Mouse (Mus musculus) stomach, embryonic 14.5 days (tissue): ENCODE measurements around the gene Zdhhc23. TPM values are rescaled to one million over a fixed set of nuclear protein-coding genes. Genes with fewer than 3 reads are reported as not detected.

Source experiments
- ATAC-seq: fragments of 200-750 bp; cut with Nextera tagmentation; 2 replicates; pipeline ENCODE4 v1.8.0; 2017; ENCODE audit warnings: low read depth, moderate TSS enrichment; ENCODE audit not compliant: insufficient number of reproducible peaks, insufficient read depth, low FRiP score
- H3K27ac ChIP-seq: fragments of 300-500 bp; sonication (generic); 2 replicates; pipeline ENCODE4 v1.5.1; 2014; ENCODE audit warnings: mild to moderate bottlenecking, low read length, moderate library complexity, mixed read lengths
- H3K27me3 ChIP-seq: fragments of 300-500 bp; sonication (generic); 2 replicates; pipeline ENCODE4 v1.6.1; 2014; ENCODE audit warnings: low read length, control low read depth, mixed read lengths; ENCODE audit not compliant: control insufficient read depth, insufficient read depth
- H3K36me3 ChIP-seq: fragments of 300-500 bp; sonication (generic); 2 replicates; pipeline ENCODE4 v1.6.1; 2014; ENCODE audit warnings: mild to moderate bottlenecking, control low read depth, low read length, moderate library complexity, mixed read lengths; ENCODE audit not compliant: control insufficient read depth, insufficient read depth
- H3K4me1 ChIP-seq: fragments of 300-500 bp; sonication (generic); 2 replicates; pipeline ENCODE4 v1.6.1; 2014; ENCODE audit warnings: low read length, control low read depth, mixed read lengths; ENCODE audit not compliant: control insufficient read depth, insufficient read depth
- H3K4me2 ChIP-seq: fragments of 300-500 bp; sonication (generic); replicated peaks from 2 replicates; pipeline ENCODE4 v1.6.1; 2014; ENCODE audit warnings: low read depth, low read length, control low read depth
- H3K4me3 ChIP-seq: fragments of 300-500 bp; sonication (generic); 2 replicates; pipeline ENCODE4 v1.5.1; 2014; ENCODE audit warnings: low read depth, low read length, control low read depth
- H3K9ac ChIP-seq: fragments of 300-500 bp; sonication (generic); replicated peaks from 2 replicates; pipeline ENCODE4 v1.6.1; 2014; ENCODE audit warnings: low read depth, mild to moderate bottlenecking, control low read depth, low read length, moderate library complexity, mixed read lengths
- H3K9me3 ChIP-seq: fragments of 300-500 bp; sonication (generic); 2 replicates; pipeline ENCODE4 v1.6.1; 2016; ENCODE audit warnings: low read depth, low read length, control low read depth; ENCODE audit not compliant: control insufficient read depth
- WGBS: fragments of 180-500 bp; shearing (Covaris S2); extraction: QIAGEN DNeasy Blood & Tissue Kit; methylation state at CpG from one replicate; pipeline ENCODE4 v1.1.7; 2014; 5-methylcytosine and 5-hydroxymethylcytosine counted together
- polyA plus RNA-seq: library from polyadenylated mRNA; unstranded; fragments of >200 nt; fragmentation: Nextera tagmentation; extraction: Ambion mirVana; gene quantifications from 2 replicates; pipeline ENCODE4 v1.2.1, GENCODE M21; 2014

Zdhhc23 gene
- polyA plus RNA-seq, 1 experiment from 2014 or later, result 3.2 TPM

- Histone ChIP-seq H3K4me3 (no peak overlapping the region), H3K9ac (no peak overlapping the region), H3K27me3 (no peaks in the 10 kb centered on the region; the same call in 1 of the 2 replicates), H3K36me3 (no peaks in the 10 kb centered on the region), H3K4me2 (no peak overlapping the region), H3K27ac (no peak overlapping the region), H3K4me1 (no peaks in the 10 kb centered on the region), H3K9me3 (no peaks in the 10 kb centered on the region)
- ATAC-seq, result no peak
- 87% methylated on average over 22 of the region's 22 CpGs for WGBS
These were observed 5.9 kb downstream of the Zdhhc23 start for GRCm38 (mm10) chr16:43973606-43974220.

DNA sequence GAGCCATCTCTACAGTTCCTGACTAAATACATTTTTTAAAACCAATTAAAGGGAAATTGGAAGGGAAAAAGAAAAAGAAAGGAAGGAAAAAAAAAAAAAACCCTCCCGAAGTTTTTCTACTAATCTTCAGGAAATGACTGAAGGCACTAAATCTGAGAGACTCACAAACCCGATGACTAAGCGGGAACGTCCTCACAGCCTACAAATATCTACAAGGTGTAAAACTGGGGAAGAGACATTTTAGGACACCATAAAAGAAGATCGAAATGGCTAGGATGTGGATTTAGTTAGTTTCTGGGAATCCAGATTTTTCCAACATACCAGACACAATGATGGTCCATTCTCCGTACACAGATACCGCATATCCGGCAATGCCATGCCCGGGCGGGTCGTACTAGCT, 6.4 kb downstream of the Zdhhc23 start:
- no peak overlapping the region for H3K4me3 ChIP-seq
- H3K4me1 ChIP-seq, result no peaks in the 10 kb centered on the region
- no peak for ATAC-seq
- H3K9ac ChIP-seq, result no peak overlapping the region
- 93% methylated on average over 11 of the region's 11 CpGs for WGBS
- H3K27ac ChIP-seq, result no peak overlapping the region
- no peaks in the 10 kb centered on the region; the same call in 1 of the 2 replicates for H3K27me3 ChIP-seq
- H3K9me3 ChIP-seq, result no peaks in the 10 kb centered on the region
- H3K4me2 ChIP-seq, result no peak overlapping the region
- no peaks in the 10 kb centered on the region for H3K36me3 ChIP-seq

- H3K4me1 ChIP-seq, result no peaks in the 10 kb centered on the region
- no peak overlapping the region for H3K9ac ChIP-seq
- no peaks in the 10 kb centered on the region for H3K36me3 ChIP-seq
- ATAC-seq, result no peak
- WGBS, result 84% methylated on average over 2 of the region's 2 CpGs
- no peaks in the 10 kb centered on the region; the same call in 1 of the 2 replicates for H3K27me3 ChIP-seq
- no peaks in the 10 kb centered on the region for H3K9me3 ChIP-seq
- H3K4me2 ChIP-seq, result no peak overlapping the region
- H3K4me3 ChIP-seq, result no peak overlapping the region
- H3K27ac ChIP-seq, result no peak overlapping the region
These were observed 7.2 kb downstream of the Zdhhc23 start for GRCm38 (mm10) chr16:43972391-43972790.

DNA sequence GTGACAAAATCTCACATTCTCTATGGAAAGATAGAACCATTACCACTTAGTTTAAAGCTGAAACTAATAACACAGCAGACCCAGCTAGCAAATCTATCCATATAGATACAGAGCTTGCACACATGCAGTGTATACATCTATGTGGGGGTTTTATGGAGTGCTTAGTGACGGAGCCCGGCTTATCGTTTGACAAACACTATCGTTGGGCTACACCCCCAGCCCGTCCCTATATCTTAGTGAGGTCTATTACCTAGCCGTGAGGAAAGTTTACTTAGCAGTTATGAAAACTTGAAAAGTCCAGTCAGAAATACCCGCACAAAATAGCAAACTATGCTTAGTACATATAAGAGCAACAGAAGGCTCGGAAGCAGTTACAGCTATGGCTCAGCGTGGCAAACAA, 7.8 kb downstream of the Zdhhc23 start:
- Histone ChIP-seq H3K4me1 (no peaks in the 10 kb centered on the region), H3K4me3 (no peak overlapping the region), H3K9ac (no peak overlapping the region), H3K9me3 (no peaks in the 10 kb centered on the region), H3K27ac (no peak overlapping the region), H3K27me3 (no peaks in the 10 kb centered on the region; the same call in 1 of the 2 replicates), H3K36me3 (no peaks in the 10 kb centered on the region), H3K4me2 (no peak overlapping the region)
- peak; percentile 59; the same call in 1 of the 2 replicates for ATAC-seq
- WGBS, result 75% methylated on average over 9 of the region's 9 CpGs

GRCm38 (mm10) chr16:43971189-43971588, 8.4 kb downstream of the Zdhhc23 start:
- Histone ChIP-seq H3K36me3 (no peaks in the 10 kb centered on the region), H3K4me1 (no peaks in the 10 kb centered on the region), H3K4me3 (no peak overlapping the region), H3K4me2 (no peak overlapping the region), H3K9ac (no peak overlapping the region), H3K9me3 (no peaks in the 10 kb centered on the region), H3K27me3 (no peaks in the 10 kb centered on the region; the same call in 1 of the 2 replicates), H3K27ac (no peak overlapping the region)
- ATAC-seq, result no peak
- 91% methylated on average over 11 of the region's 11 CpGs for WGBS

DNA sequence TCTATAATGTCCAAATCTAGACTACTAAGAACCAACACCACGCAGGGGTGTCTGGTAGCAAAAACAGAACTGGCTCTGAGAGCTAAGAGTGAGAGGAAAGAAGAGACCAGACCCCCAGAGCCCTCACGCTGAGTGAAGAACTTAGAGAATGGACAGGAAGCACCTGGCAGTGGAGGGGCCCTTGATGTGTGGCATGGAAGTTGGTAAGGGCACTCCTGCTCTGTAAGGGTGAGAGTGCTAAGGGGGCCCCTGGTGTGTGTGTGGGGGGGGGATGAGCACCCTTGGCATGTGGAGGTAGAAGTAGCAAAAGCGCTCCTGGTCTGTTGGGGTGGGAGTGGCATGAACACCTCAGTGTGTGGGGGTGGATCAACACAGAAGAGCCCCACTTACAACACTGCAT, 9.2 kb downstream of the Zdhhc23 start:
- Histone ChIP-seq H3K27me3 (no peaks in the 10 kb centered on the region; the same call in 1 of the 2 replicates), H3K9ac (no peak overlapping the region), H3K27ac (no peak overlapping the region), H3K4me3 (no peak overlapping the region), H3K36me3 (no peaks in the 10 kb centered on the region), H3K9me3 (no peaks in the 10 kb centered on the region), H3K4me1 (no peaks in the 10 kb centered on the region), H3K4me2 (no peak overlapping the region)
- no peak for ATAC-seq
- WGBS, result 69% methylated on average over 3 of the region's 3 CpGs

- no peaks in the 10 kb centered on the region for H3K36me3 ChIP-seq
- no peak overlapping the region for H3K4me2 ChIP-seq
- no peak overlapping the region for H3K4me3 ChIP-seq
- no peak overlapping the region for H3K27ac ChIP-seq
- H3K4me1 ChIP-seq, result no peaks in the 10 kb centered on the region
- ATAC-seq, result no peak
- H3K9me3 ChIP-seq, result no peaks in the 10 kb centered on the region
- WGBS, result 91% methylated on average over 13 of the region's 13 CpGs
- no peak overlapping the region for H3K9ac ChIP-seq
- no peaks in the 10 kb centered on the region for H3K27me3 ChIP-seq
These were observed 13.7 kb downstream of the Zdhhc23 start for GRCm38 (mm10) chr16:43965781-43966389.

GRCm38 (mm10) chr16:43963780-43964179, 15.8 kb downstream of the Zdhhc23 start:
- Histone ChIP-seq H3K27ac (no peak overlapping the region), H3K4me2 (no peak overlapping the region), H3K27me3 (no peaks in the 10 kb centered on the region), H3K9ac (no peak overlapping the region), H3K9me3 (no peaks in the 10 kb centered on the region), H3K4me1 (no peaks in the 10 kb centered on the region), H3K4me3 (no peak overlapping the region), H3K36me3 (no peaks in the 10 kb centered on the region)
- 77% methylated on average over 3 of the region's 3 CpGs for WGBS
- no peak for ATAC-seq
